Mouse (Mus musculus): Measurements from ENCODE around the gene Atp6v0b.

The Atp6v0b gene

GRCm38 (mm10) chr4:117871787-117872186 is 15.3 kb downstream of the Atp6v0b start:
- no peak for DNase-seq (ENCODE audit: low spot score)

- no peak for DNase-seq (ENCODE audit: low spot score)
Observed at GRCm38 (mm10) chr4:117870437-117870836, 16.7 kb downstream of the Atp6v0b start.

- no peak for DNase-seq (ENCODE audit: low spot score)
Observed at GRCm38 (mm10) chr4:117869317-117869716, 17.8 kb downstream of the Atp6v0b start.

- peak; percentile 55 for DNase-seq (ENCODE audit: low spot score)
Observed at GRCm38 (mm10) chr4:117867823-117868222, 19.3 kb downstream of the Atp6v0b start.

GRCm38 (mm10) chr4:117867000-117867399 is 20.1 kb downstream of the Atp6v0b start:
- DNase-seq (ENCODE audit: low spot score): no peak

- DNase-seq (ENCODE audit: low spot score): peak; percentile 77
Observed at GRCm38 (mm10) chr4:117866083-117866482, 21.1 kb downstream of the Atp6v0b start.

GRCm38 (mm10) chr4:117862823-117863222 is 24.3 kb downstream of the Atp6v0b start:
- no peak for DNase-seq (ENCODE audit: low spot score)

GRCm38 (mm10) chr4:117860570-117860969 is 26.6 kb downstream of the Atp6v0b start:
- no peak for DNase-seq (ENCODE audit: low spot score)

- DNase-seq (ENCODE audit: low spot score): peak; percentile 73
Observed at GRCm38 (mm10) chr4:117858794-117859193, 28.3 kb downstream of the Atp6v0b start.

GRCm38 (mm10) chr4:117855146-117855545 is 32.0 kb downstream of the Atp6v0b start:
- no peak for DNase-seq (ENCODE audit: low spot score)

GRCm38 (mm10) chr4:117852152-117852868 is 34.8 kb downstream of the Atp6v0b start:
- DNase-seq (ENCODE audit: low spot score): no peak

GRCm38 (mm10) chr4:117850871-117851270 is 36.3 kb downstream of the Atp6v0b start:
- no peak for DNase-seq (ENCODE audit: low spot score)

GRCm38 (mm10) chr4:117850176-117850575 is 37.0 kb downstream of the Atp6v0b start:
- no peak for DNase-seq (ENCODE audit: low spot score)

GRCm38 (mm10) chr4:117849506-117849905 is 37.6 kb downstream of the Atp6v0b start:
- no peak for DNase-seq (ENCODE audit: low spot score)

- DNase-seq (ENCODE audit: low spot score): no peak
Observed at GRCm38 (mm10) chr4:117849063-117849462, 38.1 kb downstream of the Atp6v0b start.

- no peak for DNase-seq (ENCODE audit: low spot score)
Observed at GRCm38 (mm10) chr4:117847011-117847410, 40.1 kb downstream of the Atp6v0b start.

GRCm38 (mm10) chr4:117846261-117846660 is 40.9 kb downstream of the Atp6v0b start:
- no peak for DNase-seq (ENCODE audit: low spot score)

GRCm38 (mm10) chr4:117845316-117845715 is 41.8 kb downstream of the Atp6v0b start:
- no peak for DNase-seq (ENCODE audit: low spot score)

- no peak for DNase-seq (ENCODE audit: low spot score)
Observed at GRCm38 (mm10) chr4:117844467-117844866, 42.7 kb downstream of the Atp6v0b start.

- no peak for DNase-seq (ENCODE audit: low spot score)
Observed at GRCm38 (mm10) chr4:117843101-117843500, 44.0 kb downstream of the Atp6v0b start.

- DNase-seq (ENCODE audit: low spot score): peak; percentile 35
Observed at GRCm38 (mm10) chr4:117841566-117841965, 45.6 kb downstream of the Atp6v0b start.

GRCm38 (mm10) chr4:117840821-117841220 is 46.3 kb downstream of the Atp6v0b start:
- peak; percentile 26 for DNase-seq (ENCODE audit: low spot score)

GRCm38 (mm10) chr4:117839366-117839765 is 47.8 kb downstream of the Atp6v0b start:
- peak; percentile 28 for DNase-seq (ENCODE audit: low spot score)

- DNase-seq (ENCODE audit: low spot score): no peak
Observed at GRCm38 (mm10) chr4:117837271-117837670, 49.9 kb downstream of the Atp6v0b start.
